ENCODE assay signal across 17 mouse cellular contexts in genomic region chr6:37423386-37423785, GRCm38 (mm10). TPM values are rescaled to one million over a fixed set of nuclear protein-coding genes. Genes with fewer than 3 reads are reported as not detected.
DNase-seq lines count a peak whose midpoint lies in the region; ATAC-seq and TF ChIP-seq lines count a peak whose summit lies in the region.
"Had no signal": no experiment of that assay in that cellular context is flagged by ENCODE, and none has a peak within 500 bp of the region (broad histone marks: within the 10 kb centered on the region; RNA-seq: fewer than 3 reads in every experiment).

No protein-coding gene starts in this region.

- H3K9ac ChIP-seq in heart, embryonic 15.5 days, result no peak overlapping the region
- H3K9ac ChIP-seq in limb, embryonic 14.5 days (ENCODE audit: low read depth, low read length, severe bottlenecking), result no peak overlapping the region
- H3K9ac ChIP-seq: liver, postnatal 0 days; midbrain, embryonic 13.5 days; stomach, embryonic 15.5 days had no signal

- intact Hi-C loops in heart, postnatal 36 days (cut with DNase I), result no loop called here

- no peaks in the 10 kb centered on the region for H3K36me3 ChIP-seq in heart, embryonic 15.5 days
- H3K36me3 ChIP-seq in limb, embryonic 14.5 days (ENCODE audit: control insufficient read depth, insufficient read depth, low read length), result peaks cover 14% of the 10 kb centered on the region; the same call in 1 of the 2 replicates
- H3K36me3 ChIP-seq: hindbrain, embryonic 10.5 days; midbrain, embryonic 13.5 days; stomach, embryonic 15.5 days had no signal

- H3K9me3 ChIP-seq in heart, embryonic 15.5 days (replicated peaks), result no peaks in the 10 kb centered on the region
- H3K9me3 ChIP-seq in limb, embryonic 14.5 days (ENCODE audit: control insufficient read depth, low read length), result no peaks in the 10 kb centered on the region
- H3K9me3 ChIP-seq: hindbrain, embryonic 10.5 days; midbrain, embryonic 13.5 days; stomach, embryonic 15.5 days had no signal

- peaks cover 96% of the 10 kb centered on the region for H3K4me1 ChIP-seq in heart, embryonic 15.5 days (replicated peaks)
- H3K4me1 ChIP-seq in limb, embryonic 14.5 days (ENCODE audit: control insufficient read depth, insufficient read depth, low read length), result peaks cover 69% of the 10 kb centered on the region
- H3K4me1 ChIP-seq: midbrain, embryonic 13.5 days had no signal

- WGBS in heart, embryonic 15.5 days, result 28% methylated on average over 1 of the region's 1 CpGs
- WGBS in limb, embryonic 14.5 days, result 61% methylated on average over 1 of the region's 1 CpGs

- H3K27me3 ChIP-seq in heart, embryonic 15.5 days, result no peaks in the 10 kb centered on the region
- H3K27me3 ChIP-seq in limb, embryonic 14.5 days (ENCODE audit: control insufficient read depth, insufficient read depth, low read length), result no peaks in the 10 kb centered on the region
- H3K27me3 ChIP-seq: midbrain, embryonic 13.5 days; stomach, embryonic 15.5 days had no signal

- no peak for ATAC-seq in heart, embryonic 15.5 days (replicated peaks; ENCODE audit: insufficient number of reproducible peaks, insufficient read depth, low FRiP score, low read depth)
- no peak for ATAC-seq in limb, embryonic 14.5 days (ENCODE audit: low FRiP score, low read depth)
- ATAC-seq: inflammation-experienced regulatory T-cells, adult 6 months; liver, postnatal 0 days; midbrain, embryonic 13.5 days had no signal

- 0 out of 2 replicates have a peak overlapping the region, but pooled peaks have one; percentile 8 for H3K4me2 ChIP-seq in heart, embryonic 15.5 days
- H3K4me2 ChIP-seq in limb, embryonic 14.5 days (replicated peaks; ENCODE audit: low read depth, low read length, severe bottlenecking), result no peak overlapping the region
- H3K4me2 ChIP-seq: midbrain, embryonic 13.5 days; stomach, embryonic 15.5 days had no signal

- TF ChIP-seq POLR2A in limb, embryonic 14.5 days (IDR thresholded peaks at IDR 0.05; ENCODE audit: borderline replicate concordance, extremely low read depth, insufficient read depth, insufficient read length), result no peak

- DNase-seq in adrenal gland, adult 2 months, result peak; percentile 38
- DNase-seq in adrenal gland, postnatal 14 days, result no peak
- no peak for DNase-seq in heart, postnatal 36 days
- DNase-seq in limb, embryonic 14.5 days (ENCODE audit: low spot score), result no peak
- DNase-seq in lung, postnatal 25 days (ENCODE audit: low spot score), result peak; percentile 84
- DNase-seq in cerebellum, adult 18-20 months, result no peak
- DNase-seq in spleen, postnatal 10 days (ENCODE audit: low spot score in 2 of 2), result no peak
- DNase-seq: cerebellum, adult 9-11 months; kidney, postnatal 4 days; liver, postnatal 0 days; right cerebral cortex, postnatal 14 days; thymus, postnatal 14 days had no signal

- no peak overlapping the region for H3K4me3 ChIP-seq in heart, embryonic 15.5 days
- no peak overlapping the region for H3K4me3 ChIP-seq in limb, embryonic 14.5 days (replicated peaks; ENCODE audit: low read length)
- H3K4me3 ChIP-seq: hindbrain, embryonic 10.5 days; midbrain, embryonic 13.5 days; stomach, embryonic 15.5 days had no signal

- H3K27ac ChIP-seq in heart, embryonic 15.5 days, result peak overlapping the region; percentile 81
- H3K27ac ChIP-seq in limb, embryonic 14.5 days (replicated peaks; ENCODE audit: low read depth, low read length), result peak overlapping the region; percentile 68
- H3K27ac ChIP-seq: hindbrain, embryonic 10.5 days; midbrain, embryonic 13.5 days had no signal

RNA-seq across cellular contexts. Expression of gene Creb3l2, which starts 18.6 kb away (rescaled TPM):
- 10 to 100 TPM; 69.4 to 85.5 TPM for total RNA-seq in adrenal gland, adult 2 months (2021)
- 36.9 and 48.4 TPM in 2 replicates for polyA plus RNA-seq in adrenal gland, adult 2 months (2012; rRNA removed)
- 50.0 and 50.8 TPM in 2 replicates for total RNA-seq in adrenal gland, postnatal 14 days (2021)
- polyA plus RNA-seq in heart, embryonic 15.5 days (2015; fragmentation: Nextera tagmentation; extraction: Ambion mirVana), result 26.7 and 33.6 TPM in 2 replicates
- total RNA-seq in heart, postnatal 36 days (2021), result 10 to 100 TPM; 21.5 to 22.6 TPM
- polyA plus RNA-seq in limb, embryonic 14.5 days (2012; rRNA removed), result 51.7 and 60.1 TPM in 2 replicates
- 44.4 and 48.2 TPM in 2 replicates for polyA plus RNA-seq in limb, embryonic 14.5 days (2014; fragmentation: Nextera tagmentation; extraction: Ambion mirVana)

Comparison
In these comparisons a context has a peak if more than half of its experiments do, and no peak if none do; other contexts are left out.
1. DNase-seq: peak in adrenal gland, adult 2 months (single experiment) and lung, postnatal 25 days (single experiment); none in adrenal gland, postnatal 14 days (single experiment), heart, postnatal 36 days (0 of 2), limb, embryonic 14.5 days (single experiment), cerebellum, adult 18-20 months (0 of 2) and spleen, postnatal 10 days (0 of 2).